Mouse (Mus musculus): ENCODE data around the gene Dennd1a.

- TF ChIP-seq POLR2A (IDR thresholded peaks at IDR 0.05; ENCODE audit: insufficient read depth, low read length) (no peak), CTCF (IDR thresholded peaks at IDR 0.05; ENCODE audit: low read depth, low read length) (no peak)
These were observed 286.2 kb downstream of the Dennd1a start for GRCm38 (mm10) chr2:38001004-38001403.

All from ES-Bruce4 (cell line).